ENCODE assay signal across 10 mouse cellular contexts in genomic region chr14:28155706-28156105, GRCm38 (mm10).
DNase-seq lines count a peak whose midpoint lies in the region; ATAC-seq lines count a peak whose summit lies in the region.
"Had no signal": no experiment of that assay in that cellular context is flagged by ENCODE, and none has a peak within 500 bp of the region (broad histone marks: within the 10 kb centered on the region; RNA-seq: fewer than 3 reads in every experiment).

No protein-coding gene starts in this region.

- ATAC-seq in erythroid progenitor cell, adult 5-6 weeks (replicated peaks; ENCODE audit: low FRiP score, poor library complexity, severe bottlenecking) = no peak

- DNase-seq in gastrocnemius, postnatal 10 days = peak; percentile 16
- no peak for DNase-seq in gastrocnemius, postnatal 14 days
- DNase-seq in lung, postnatal 14 days = peak; percentile 23
- DNase-seq in lung, adult 18-20 months = no peak
- DNase-seq in brain, adult 2 months (ENCODE audit: low read depth, low spot score) = peak; percentile 66
- DNase-seq in lung, postnatal 4 days = peak; percentile 33 to 51
- DNase-seq in urinary bladder, postnatal 14 days (ENCODE audit: low spot score) = no peak
- DNase-seq: retina, postnatal 1 day; thymus, adult 18-20 months had no signal

- intact Hi-C loops in gastrocnemius, postnatal 14 days (cut with DNase I; ENCODE audit: low total_unique reads) = no loop called here

Comparison
In these comparisons a context has a peak if more than half of its experiments do, and no peak if none do; other contexts are left out.
1. DNase-seq: peak in gastrocnemius, postnatal 10 days (single experiment), lung, postnatal 14 days (single experiment), brain, adult 2 months (single experiment) and lung, postnatal 4 days (2 of 2); none in gastrocnemius, postnatal 14 days (single experiment), lung, adult 18-20 months (0 of 2) and urinary bladder, postnatal 14 days (single experiment).